Mouse (Mus musculus): ENCODE measurements at regions not wholly inside any gene's neighbourhood (a gene's known extent, or its start where the extent isn't known, plus 50 kb on each side); places are given as distances from the start of the nearest gene placed in this dataset.

- TF ChIP-seq CTCF (conservative IDR thresholded peaks at IDR 0.05; ENCODE audit: low read length) (no peak), NANOG (IDR thresholded peaks at IDR 0.05; ENCODE audit: borderline replicate concordance, low read length) (no peak), POU5F1 (IDR thresholded peaks at IDR 0.05; ENCODE audit: borderline replicate concordance, low read length) (no peak)
Measured at GRCm38 (mm10) chr9:33258241-33258640, 622.2 kb downstream of the Ets1 start.
